Comparison of ENCODE assay signal across 13 mouse cellular contexts in the genomic region with DNA sequence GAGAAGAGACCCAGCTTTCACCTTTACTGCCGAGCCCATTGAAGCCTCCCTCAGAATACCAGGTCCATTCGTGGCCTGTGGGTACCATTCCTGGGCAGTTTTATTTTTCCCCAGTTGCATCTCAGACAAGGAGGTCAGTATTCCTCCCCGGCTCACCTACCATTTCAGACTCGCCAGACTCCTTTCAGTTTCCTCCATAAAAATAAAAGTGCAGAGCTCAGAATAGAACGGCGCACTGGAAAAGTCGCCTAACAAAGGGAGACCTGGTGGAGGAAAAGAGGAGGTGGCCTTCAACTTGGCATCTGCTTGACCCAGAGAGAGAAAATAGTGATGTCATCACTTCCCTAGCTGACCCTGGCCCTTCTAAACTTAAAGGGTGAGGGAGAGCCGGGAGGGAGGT.
"Had no signal": no experiment of that assay in that cellular context is flagged by ENCODE, and none has a peak within 500 bp of the region (broad histone marks: within the 10 kb centered on the region; RNA-seq: fewer than 3 reads in every experiment).

No protein-coding gene starts in this region.

- DNase-seq: kidney, adult 9 months; kidney, postnatal 10 days; kidney, postnatal 4 days; left cerebral cortex, postnatal 4 days; lung, postnatal 4 days; retina, postnatal 1 day; right cerebral cortex, postnatal 4 days; spleen, adult 18-20 months had no signal

- ATAC-seq: liver, embryonic 12.5 days; midbrain, embryonic 15.5 days had no signal

- H3K4me1 ChIP-seq: intestine, embryonic 15.5 days; liver, embryonic 12.5 days; midbrain, embryonic 10.5 days; midbrain, embryonic 15.5 days had no signal

- H3K27ac ChIP-seq: intestine, embryonic 15.5 days; liver, embryonic 12.5 days; midbrain, embryonic 10.5 days; midbrain, embryonic 15.5 days; neural tube, embryonic 13.5 days had no signal

- H3K36me3 ChIP-seq: intestine, embryonic 15.5 days; liver, embryonic 12.5 days; midbrain, embryonic 10.5 days; midbrain, embryonic 15.5 days; neural tube, embryonic 13.5 days had no signal

- H3K9me3 ChIP-seq: intestine, embryonic 15.5 days; liver, embryonic 12.5 days; midbrain, embryonic 10.5 days; midbrain, embryonic 15.5 days; neural tube, embryonic 13.5 days had no signal

- H3K4me3 ChIP-seq: intestine, embryonic 15.5 days; liver, embryonic 12.5 days; midbrain, embryonic 10.5 days; midbrain, embryonic 15.5 days; neural tube, embryonic 13.5 days had no signal

- H3K4me2 ChIP-seq: intestine, embryonic 15.5 days; liver, embryonic 12.5 days; midbrain, embryonic 15.5 days; neural tube, embryonic 13.5 days had no signal

- H3K9ac ChIP-seq: intestine, embryonic 15.5 days; liver, embryonic 12.5 days; midbrain, embryonic 15.5 days; neural tube, embryonic 13.5 days had no signal

- H3K27me3 ChIP-seq: intestine, embryonic 15.5 days; liver, embryonic 12.5 days; midbrain, embryonic 15.5 days; neural tube, embryonic 13.5 days had no signal
